Mouse (Mus musculus): ENCODE data around the gene Slco2a1. TPM values are rescaled to one million over a fixed set of nuclear protein-coding genes. Genes with fewer than 3 reads are reported as not detected.

Gene Slco2a1
- polyA plus RNA-seq, 1 experiment from 2014 or later = 6.5 TPM

DNA sequence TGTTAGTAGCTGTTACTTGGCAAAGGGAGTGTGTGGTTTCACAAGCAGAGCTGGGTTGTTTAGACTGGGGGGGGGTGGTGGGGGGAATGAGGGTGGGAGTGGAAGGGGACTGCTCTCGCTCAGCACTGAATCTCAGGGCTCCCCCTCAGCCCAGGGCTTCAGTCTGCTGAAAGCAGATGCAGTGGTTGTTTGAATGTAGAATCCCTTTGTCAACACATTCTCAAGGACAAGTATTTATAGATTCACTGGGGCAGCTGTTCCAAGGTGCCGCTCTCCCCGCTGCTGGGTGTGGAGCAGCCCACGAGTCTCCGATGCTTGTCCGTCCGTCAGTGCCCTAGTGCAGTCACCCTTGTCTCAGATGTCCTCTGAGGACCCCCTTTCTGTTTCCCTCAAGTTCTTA, 152.8 kb downstream of the Slco2a1 start:
- Histone ChIP-seq H3K4me1 (ENCODE audit: control insufficient read depth in 2 of 2, insufficient read depth in 2 of 2, low read length in 2 of 2) (peaks cover 26 to 27% of the 10 kb centered on the region in 2 experiments), H3K36me3 (ENCODE audit: control insufficient read depth, insufficient read depth, low read length) (no peaks in the 10 kb centered on the region), H3K4me3 (ENCODE audit: control insufficient read depth in 1 of 2, insufficient read depth in 1 of 2, low read depth in 1 of 2, low read length in 2 of 2) (no peak overlapping the region), H3K4me2 (ENCODE audit: low read length) (no peak overlapping the region), H3K9me3 (ENCODE audit: control insufficient read depth, low read length) (no peaks in the 10 kb centered on the region), H3K9ac (ENCODE audit: low read length) (no peak overlapping the region), H3K27ac (replicated peaks in 1 of 2; ENCODE audit: control insufficient read depth in 1 of 2, insufficient read depth in 1 of 2, low read depth in 2 of 2, low read length in 2 of 2) (peak overlapping the region in 1 of 2 experiments; percentile 65; a peak in 3 of 4 replicates), H3K27me3 (ENCODE audit: control insufficient read depth, insufficient read depth, low read length) (no peaks in the 10 kb centered on the region)
- WGBS = 20% methylated on average over 7 of the region's 7 CpGs
- ATAC-seq (ENCODE audit: insufficient number of reproducible peaks, insufficient read depth, low FRiP score, low read depth) = no peak; the same call in 1 of the 2 replicates

DNA sequence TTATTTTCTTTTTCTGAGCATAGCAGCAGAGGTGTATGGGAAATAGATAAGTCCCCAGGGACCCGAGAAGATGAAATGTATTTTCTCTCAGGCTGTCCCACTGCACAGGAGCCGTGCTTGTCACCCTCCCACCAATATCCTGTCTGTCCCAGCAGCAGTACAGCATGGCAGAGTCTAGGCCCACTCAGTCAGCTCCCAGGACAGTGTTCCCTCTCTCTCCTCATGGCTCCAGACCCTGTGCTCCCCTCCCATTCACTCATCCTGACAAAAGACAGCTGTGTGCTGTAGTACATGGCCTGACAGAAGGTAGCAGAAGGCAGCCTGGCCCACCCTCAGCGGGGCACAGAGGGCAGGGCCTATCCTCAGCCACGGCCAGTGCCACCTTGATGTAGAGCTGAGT, 155.4 kb downstream of the Slco2a1 start:
- no peaks in the 10 kb centered on the region for H3K9me3 ChIP-seq (ENCODE audit: control insufficient read depth, low read length)
- no peaks in the 10 kb centered on the region for H3K36me3 ChIP-seq (ENCODE audit: control insufficient read depth, insufficient read depth, low read length)
- 49% methylated on average over 4 of the region's 4 CpGs for WGBS
- ATAC-seq (ENCODE audit: insufficient number of reproducible peaks, insufficient read depth, low FRiP score, low read depth) = no peak
- no peak overlapping the region for H3K4me3 ChIP-seq (ENCODE audit: control insufficient read depth in 1 of 2, insufficient read depth in 1 of 2, low read depth in 1 of 2, low read length in 2 of 2)
- H3K27me3 ChIP-seq (ENCODE audit: control insufficient read depth, insufficient read depth, low read length) = no peaks in the 10 kb centered on the region
- H3K27ac ChIP-seq (replicated peaks in 1 of 2; ENCODE audit: control insufficient read depth in 1 of 2, insufficient read depth in 1 of 2, low read depth in 2 of 2, low read length in 2 of 2) = no peak overlapping the region
- peaks cover 13 to 16% of the 10 kb centered on the region in 2 experiments for H3K4me1 ChIP-seq (ENCODE audit: control insufficient read depth in 2 of 2, insufficient read depth in 2 of 2, low read length in 2 of 2)
- no peak overlapping the region for H3K4me2 ChIP-seq (ENCODE audit: low read length)
- H3K9ac ChIP-seq (ENCODE audit: low read length) = no peak overlapping the region

DNA sequence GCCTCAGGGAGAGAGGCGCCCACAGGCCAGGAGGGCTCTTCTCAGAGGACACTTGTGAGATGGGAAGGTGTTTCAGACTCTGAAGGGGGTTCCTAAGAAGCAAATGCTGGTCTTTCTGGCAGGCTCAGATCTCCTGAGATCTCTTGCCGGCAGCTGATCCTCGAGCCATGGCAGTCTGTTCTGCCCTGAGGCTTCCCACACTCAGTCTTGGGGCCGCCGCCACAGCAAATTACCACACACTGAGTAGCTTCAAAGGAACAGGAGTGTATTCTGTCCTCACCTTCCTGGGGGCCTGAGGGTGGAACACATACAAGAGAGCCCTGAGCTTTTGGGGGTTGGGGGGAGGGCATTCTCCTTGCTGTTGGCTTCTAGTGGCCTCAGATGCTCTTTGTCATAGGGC, 156.8 kb downstream of the Slco2a1 start:
- 53% methylated on average over 5 of the region's 5 CpGs for WGBS
- no peak overlapping the region for H3K9ac ChIP-seq (ENCODE audit: low read length)
- H3K4me1 ChIP-seq (ENCODE audit: control insufficient read depth in 2 of 2, insufficient read depth in 2 of 2, low read length in 2 of 2) = peaks cover 10 to 14% of the 10 kb centered on the region in 2 experiments
- ATAC-seq (ENCODE audit: insufficient number of reproducible peaks, insufficient read depth, low FRiP score, low read depth) = no peak
- H3K36me3 ChIP-seq (ENCODE audit: control insufficient read depth, insufficient read depth, low read length) = no peaks in the 10 kb centered on the region
- no peak overlapping the region for H3K27ac ChIP-seq (replicated peaks in 1 of 2; ENCODE audit: control insufficient read depth in 1 of 2, insufficient read depth in 1 of 2, low read depth in 2 of 2, low read length in 2 of 2)
- no peaks in the 10 kb centered on the region for H3K27me3 ChIP-seq (ENCODE audit: control insufficient read depth, insufficient read depth, low read length)
- H3K9me3 ChIP-seq (ENCODE audit: control insufficient read depth, low read length) = no peaks in the 10 kb centered on the region
- no peak overlapping the region for H3K4me2 ChIP-seq (ENCODE audit: low read length)
- H3K4me3 ChIP-seq (ENCODE audit: control insufficient read depth in 1 of 2, insufficient read depth in 1 of 2, low read depth in 1 of 2, low read length in 2 of 2) = no peak overlapping the region

Other genes starting within 250 kb of the Slco2a1 start
- gene Ryk, start 153.8 kb upstream of the Slco2a1 start, polyA plus RNA-seq (2014; fragmentation: Nextera tagmentation; extraction: Ambion mirVana) = 28.3 and 43.0 TPM in 2 replicates
- 1.0 and 1.5 TPM in 2 replicates for gene Rab6b, start 123.1 kb downstream of the Slco2a1 start, polyA plus RNA-seq (2014; fragmentation: Nextera tagmentation; extraction: Ambion mirVana)
- gene Srprb, start 213.4 kb downstream of the Slco2a1 start, polyA plus RNA-seq (2014; fragmentation: Nextera tagmentation; extraction: Ambion mirVana) = 43.1 and 44.6 TPM in 2 replicates
- gene Gm20425, start 241.6 kb downstream of the Slco2a1 start, polyA plus RNA-seq (2014; fragmentation: Nextera tagmentation; extraction: Ambion mirVana) = 0.07 TPM in 1 of 2 replicates, not detected in the other
- 40.1 and 44.0 TPM in 2 replicates for gene Trf, start 241.7 kb downstream of the Slco2a1 start, polyA plus RNA-seq (2014; fragmentation: Nextera tagmentation; extraction: Ambion mirVana)

All from heart, embryonic 14.5 days (tissue).